Mouse (Mus musculus) thymus, adult 2 months (tissue): Measurements from ENCODE around the gene Kpna2.

Experiments used
- CTCF ChIP-seq: fragments of 200-500 bp; IDR thresholded peaks from 2 replicates; pipeline ENCODE4 v1.5.1; 2012; ENCODE audit warnings: mild to moderate bottlenecking, control low read depth, low read length, moderate library complexity, borderline replicate concordance; ENCODE audit not compliant: control insufficient read depth, poor library complexity, insufficient read depth; ENCODE audit errors: extremely low read depth
- POLR2A ChIP-seq: fragments of 200-500 bp; IDR thresholded peaks from 2 replicates; pipeline ENCODE4 v1.6.1; 2012; ENCODE audit warnings: mild to moderate bottlenecking, low read length, control low read depth, moderate library complexity; ENCODE audit not compliant: control insufficient read depth, poor library complexity, insufficient read depth; ENCODE audit errors: extremely low read depth

DNA sequence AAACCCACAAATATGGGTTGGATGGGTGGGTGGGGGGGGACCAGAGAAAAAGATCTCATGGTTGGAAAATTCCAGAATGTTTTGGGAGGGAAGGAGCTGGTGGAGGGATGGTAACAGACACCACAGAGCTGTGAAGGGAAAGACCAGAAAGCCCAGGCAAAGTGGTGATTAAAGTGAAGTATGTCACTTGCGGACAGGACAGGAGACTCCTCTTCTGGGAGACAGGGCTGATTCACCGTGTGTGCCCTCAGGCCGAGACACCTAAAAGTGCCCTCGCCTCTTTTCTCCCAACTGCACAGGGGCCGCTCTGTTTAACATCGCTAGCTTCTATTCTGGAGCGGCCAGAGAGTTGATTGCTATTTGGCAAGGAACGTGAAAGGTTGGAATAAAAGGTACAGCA, 44.8 kb downstream of the Kpna2 start:
- TF ChIP-seq POLR2A: no peak
- no peak for TF ChIP-seq CTCF
